Mouse (Mus musculus): ENCODE measurements around the gene Mgp. TPM values are rescaled to one million over a fixed set of nuclear protein-coding genes. Genes with fewer than 3 reads are reported as not detected.

Mgp gene
- total RNA-seq (2021): 10 to 100 TPM; 23.7 to 31.2 TPM

DNA sequence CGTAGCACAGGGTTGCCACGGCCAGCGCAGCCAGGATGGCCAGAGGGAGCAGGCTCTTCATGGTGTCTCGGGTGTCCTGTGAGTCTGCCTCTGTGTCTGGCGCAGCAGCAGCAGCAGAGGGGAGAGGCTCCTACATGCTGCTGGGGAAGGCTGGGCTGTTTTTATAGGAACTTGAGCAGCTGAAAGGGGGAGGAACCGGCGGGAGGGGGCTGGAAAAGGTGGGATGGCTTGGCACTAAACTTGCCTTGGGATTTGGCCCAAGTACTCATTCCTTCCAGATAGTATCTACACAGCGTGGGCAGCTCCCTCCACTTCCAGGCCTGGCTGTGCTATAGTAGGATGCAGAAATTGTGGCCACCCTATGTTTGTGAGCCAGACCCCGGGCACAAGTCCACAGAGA is at the start of gene Mgp:
Mgp (minus strand) TSS at position 154 of the 400 bp plus-strand sequence.
- DNase-seq (ENCODE audit: extremely low spot score in 1 of 2, low spot score in 2 of 2): peak in 1 of 2 experiments; percentile 43
- intact Hi-C loops (cut with DNase I): no loop called here

DNA sequence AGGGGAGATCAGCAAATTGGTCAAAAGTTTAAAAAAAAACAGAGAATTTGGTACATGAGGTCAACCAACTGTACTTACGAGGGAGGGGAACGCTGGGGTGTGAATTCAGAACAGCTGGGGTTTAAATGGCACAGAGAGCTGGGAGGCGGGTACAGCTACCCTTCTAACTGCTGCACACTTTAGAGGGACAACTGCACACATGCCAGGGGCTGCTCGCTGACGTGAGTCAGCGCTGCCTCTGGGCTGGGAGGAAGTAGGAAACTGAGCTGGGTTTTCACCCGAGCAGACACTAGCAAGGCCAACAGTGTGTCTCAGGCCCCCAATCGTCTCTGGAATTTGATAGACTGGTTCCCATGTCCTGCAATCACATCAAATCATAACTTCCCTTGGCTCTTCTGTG is 49.4 kb upstream of the Mgp start:
- intact Hi-C loops (cut with DNase I): no loop called here
- DNase-seq (ENCODE audit: extremely low spot score in 1 of 2, low spot score in 2 of 2): no peak

DNA sequence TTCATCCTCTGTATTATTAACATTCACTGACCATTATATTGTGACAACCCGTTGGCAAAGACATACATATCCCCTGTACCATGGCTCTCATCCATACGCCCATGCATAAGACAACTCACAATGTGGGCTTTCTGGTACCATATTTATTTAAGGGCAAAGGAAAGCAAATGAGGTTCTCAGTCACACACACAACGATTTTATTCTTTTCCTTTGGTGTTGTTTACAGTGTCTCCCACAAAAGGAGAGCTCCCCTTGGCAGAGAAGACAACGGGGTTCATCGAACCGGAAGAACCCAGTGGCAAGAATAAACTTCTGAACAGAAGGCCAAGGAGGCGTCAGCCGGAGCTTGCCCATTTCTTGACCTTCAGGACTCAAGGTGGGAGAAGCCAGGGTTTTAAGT is 47.9 kb upstream of the Mgp start, which contains the start of gene Pde6h:
Pde6h (plus strand) TSS at position 301 of the 400 bp plus-strand sequence.
- DNase-seq (ENCODE audit: extremely low spot score in 1 of 2, low spot score in 2 of 2): no peak
- intact Hi-C loops (cut with DNase I): loop anchor here (5.0 kb wide), 1 partner anchor 39 kb away; no protein-coding TSS in a partner anchor

DNA sequence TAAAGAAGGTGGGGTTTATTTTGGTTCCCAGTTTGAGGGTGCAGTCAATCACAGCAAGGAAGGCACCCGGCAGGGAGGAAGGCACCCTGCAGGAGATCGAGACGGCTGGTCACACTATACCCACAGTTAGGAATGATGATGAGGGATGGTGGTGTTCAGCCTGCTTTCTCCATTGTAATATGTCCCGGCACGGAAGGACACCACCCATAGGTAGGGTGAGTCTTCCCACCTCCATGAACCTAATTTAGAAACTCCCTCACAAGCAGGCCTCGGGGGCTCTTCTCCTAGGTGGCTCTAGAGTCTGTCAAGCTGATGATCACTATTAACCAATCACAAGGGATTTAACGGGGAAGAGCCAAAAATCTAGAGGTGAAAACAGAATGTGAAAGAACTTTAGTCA is 47.2 kb upstream of the Mgp start:
- DNase-seq (ENCODE audit: extremely low spot score in 1 of 2, low spot score in 2 of 2): no peak
- intact Hi-C loops (cut with DNase I): loop anchor here (5.0 kb wide), 1 partner anchor 39 kb away; no protein-coding TSS in a partner anchor

DNA sequence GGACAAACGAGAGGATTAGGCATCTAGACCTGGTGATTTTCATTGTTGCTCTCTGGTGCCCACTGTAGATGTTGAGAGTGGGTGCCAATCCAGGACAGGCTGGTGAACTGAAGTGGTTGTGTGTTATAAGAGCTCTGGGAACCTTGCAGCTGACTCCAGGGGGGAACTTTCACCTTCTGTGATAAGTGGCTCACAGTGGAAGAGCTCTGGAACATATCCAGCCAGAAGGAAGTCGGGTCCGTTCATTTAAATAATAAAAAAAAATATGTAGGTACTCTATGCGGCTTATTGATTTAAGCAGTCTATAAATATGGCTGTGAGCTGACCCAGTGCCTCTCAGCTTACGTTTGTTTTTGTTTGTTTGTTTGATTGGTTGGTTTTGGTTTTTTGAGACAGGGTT is 46.5 kb upstream of the Mgp start, which contains the start of gene Erp27:
Erp27 (minus strand) TSS at position 101 of the 400 bp plus-strand sequence.
- no peak for DNase-seq (ENCODE audit: extremely low spot score in 1 of 2, low spot score in 2 of 2)
- intact Hi-C loops (cut with DNase I): loop anchor here (5.0 kb wide), 1 partner anchor 40 kb away; no protein-coding TSS in a partner anchor

DNA sequence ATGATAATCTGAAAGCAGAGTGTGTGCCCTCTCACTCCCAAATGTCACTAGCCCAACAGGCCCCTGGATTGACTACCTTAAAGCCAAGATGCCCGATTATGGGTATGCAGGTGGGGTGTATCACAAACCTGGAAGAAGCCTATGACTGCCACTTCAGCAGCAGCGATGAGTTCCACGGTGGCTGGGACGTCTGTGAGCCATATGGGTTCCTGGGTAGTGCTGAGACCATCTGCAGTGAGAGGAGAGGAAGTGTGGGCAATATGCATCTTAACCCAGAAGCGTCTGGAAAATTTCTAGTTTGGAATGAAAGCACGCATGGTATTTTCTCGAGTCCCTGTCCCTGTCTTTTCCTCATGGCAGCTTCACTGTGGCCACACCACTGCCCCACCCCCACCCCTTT is 46.0 kb upstream of the Mgp start:
- no peak for DNase-seq (ENCODE audit: extremely low spot score in 1 of 2, low spot score in 2 of 2)
- intact Hi-C loops (cut with DNase I): loop anchor here (2.0 to 5.0 kb wide), 2 partner anchors 41 to 59 kb away; no protein-coding TSS in a partner anchor

DNA sequence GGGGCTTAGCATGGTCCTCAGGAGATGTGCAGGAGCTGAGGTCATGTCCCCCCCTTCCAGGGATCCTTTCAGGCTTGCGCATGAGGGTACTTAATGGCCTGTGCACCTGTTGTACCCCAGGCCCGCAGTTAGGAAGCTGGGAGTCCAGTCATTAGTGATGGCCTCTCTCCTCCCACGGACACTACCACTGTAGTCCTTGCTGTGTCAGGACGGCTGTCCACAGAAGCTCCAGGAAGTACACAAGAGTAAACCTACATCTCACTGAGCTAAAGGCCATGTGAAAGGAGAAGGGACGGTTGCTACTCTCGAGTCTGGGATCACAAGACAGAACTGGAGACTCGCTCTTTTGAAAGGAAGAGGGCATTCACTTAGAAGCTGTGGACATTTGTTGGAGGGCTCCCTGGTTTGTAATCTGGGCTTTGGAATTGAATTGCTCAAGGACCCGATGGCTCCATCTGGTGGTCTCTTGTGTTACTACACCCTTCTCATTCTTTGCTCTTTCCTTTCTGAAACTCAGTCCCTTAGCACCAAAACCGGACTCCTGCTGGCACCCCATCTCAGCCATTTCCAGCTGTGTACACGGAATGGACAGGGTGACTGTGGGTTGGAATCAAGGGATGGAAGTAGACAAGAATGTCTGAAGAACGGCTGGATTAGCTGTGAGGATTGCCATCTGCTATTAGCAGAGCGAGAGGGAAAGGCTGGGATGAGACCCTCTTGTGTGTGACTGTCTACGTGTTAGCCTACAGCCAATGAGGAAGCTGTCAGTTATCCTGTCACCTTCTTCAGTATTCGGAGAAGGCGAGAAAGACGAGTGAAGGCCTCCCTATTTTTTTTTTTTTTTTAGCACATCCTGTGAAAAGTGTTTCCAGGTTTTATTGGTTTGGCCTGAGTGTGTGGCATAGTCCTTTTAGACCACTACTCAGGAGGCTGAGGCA is 45.0 kb upstream of the Mgp start:
- DNase-seq (ENCODE audit: extremely low spot score in 1 of 2, low spot score in 2 of 2): peak; percentile 71 to 77
- intact Hi-C loops (cut with DNase I): loop anchor here (2.0 to 5.0 kb wide), 2 partner anchors 42 to 58 kb away; no protein-coding TSS in a partner anchor

DNA sequence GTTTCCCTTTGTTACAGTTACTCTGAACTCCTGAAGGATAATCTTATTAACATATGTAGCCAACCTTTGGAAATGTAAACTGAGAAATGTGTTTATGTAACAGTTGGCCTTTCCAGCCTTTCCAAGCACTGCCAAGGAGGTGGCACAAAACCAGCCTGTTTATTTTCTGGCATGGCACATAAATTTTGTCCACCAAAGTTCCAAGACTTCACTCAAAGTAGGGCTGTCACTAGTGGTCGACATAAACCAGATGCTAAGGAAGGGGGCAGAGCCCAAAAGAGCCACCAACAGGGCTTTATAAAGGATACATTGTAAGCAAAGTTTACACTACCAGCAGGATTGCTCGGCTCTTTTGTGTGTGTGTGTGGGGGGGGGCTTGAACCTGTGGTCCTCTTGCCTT is 42.3 kb upstream of the Mgp start:
- intact Hi-C loops (cut with DNase I): no loop called here
- no peak for DNase-seq (ENCODE audit: extremely low spot score in 1 of 2, low spot score in 2 of 2)

DNA sequence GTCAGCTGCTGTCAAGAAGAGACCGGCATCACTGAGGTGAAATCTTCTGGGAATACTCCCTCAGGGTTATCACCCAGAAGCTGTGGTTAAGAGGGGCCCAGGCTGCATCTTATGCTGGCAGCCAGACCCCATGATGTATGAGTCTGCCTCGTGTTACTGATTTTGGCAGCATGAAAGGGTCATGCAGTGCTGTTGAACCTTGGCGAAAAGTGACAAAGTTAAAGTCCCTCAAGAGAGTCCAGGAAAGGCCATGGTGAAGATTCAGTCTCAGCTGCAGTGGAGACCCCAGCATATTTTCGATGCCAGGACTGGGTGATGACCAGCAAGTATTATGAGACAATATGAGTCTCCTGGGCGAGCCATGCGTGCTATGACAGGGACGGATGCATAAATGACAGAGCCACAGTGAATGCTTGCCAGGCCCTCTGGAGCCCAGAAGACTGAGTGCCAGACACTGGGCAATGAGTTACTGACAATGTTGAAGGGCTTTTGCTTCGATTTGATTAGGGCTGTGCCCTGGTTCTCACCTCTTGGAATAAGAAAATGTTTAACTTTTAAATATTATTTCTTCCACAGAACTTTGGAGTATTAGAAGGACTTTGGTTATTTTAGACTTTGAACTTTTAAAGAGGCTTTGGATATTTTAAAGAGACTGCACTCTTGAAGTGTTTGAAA is 40.2 kb upstream of the Mgp start:
- intact Hi-C loops (cut with DNase I): no loop called here
- no peak for DNase-seq (ENCODE audit: extremely low spot score in 1 of 2, low spot score in 2 of 2)

DNA sequence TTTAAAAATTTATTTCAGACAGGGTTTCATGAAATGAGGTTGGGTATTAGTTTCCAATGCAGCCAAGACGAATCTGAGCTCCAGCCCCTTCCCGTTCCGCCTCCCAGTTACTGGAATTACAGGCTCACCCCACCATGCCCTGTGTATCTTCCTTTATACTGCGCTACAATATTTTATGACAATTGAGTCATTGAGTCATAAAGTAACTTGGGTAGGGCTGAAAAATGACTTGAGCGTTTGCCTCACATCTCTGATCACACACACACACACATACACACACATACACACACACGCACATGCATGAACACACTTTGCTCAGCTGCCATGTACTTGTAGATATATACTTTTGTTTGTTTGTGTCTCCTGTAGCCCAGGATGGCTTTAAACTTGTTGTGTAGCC is 38.6 kb upstream of the Mgp start:
- intact Hi-C loops (cut with DNase I): no loop called here
- no peak for DNase-seq (ENCODE audit: extremely low spot score in 1 of 2, low spot score in 2 of 2)

DNA sequence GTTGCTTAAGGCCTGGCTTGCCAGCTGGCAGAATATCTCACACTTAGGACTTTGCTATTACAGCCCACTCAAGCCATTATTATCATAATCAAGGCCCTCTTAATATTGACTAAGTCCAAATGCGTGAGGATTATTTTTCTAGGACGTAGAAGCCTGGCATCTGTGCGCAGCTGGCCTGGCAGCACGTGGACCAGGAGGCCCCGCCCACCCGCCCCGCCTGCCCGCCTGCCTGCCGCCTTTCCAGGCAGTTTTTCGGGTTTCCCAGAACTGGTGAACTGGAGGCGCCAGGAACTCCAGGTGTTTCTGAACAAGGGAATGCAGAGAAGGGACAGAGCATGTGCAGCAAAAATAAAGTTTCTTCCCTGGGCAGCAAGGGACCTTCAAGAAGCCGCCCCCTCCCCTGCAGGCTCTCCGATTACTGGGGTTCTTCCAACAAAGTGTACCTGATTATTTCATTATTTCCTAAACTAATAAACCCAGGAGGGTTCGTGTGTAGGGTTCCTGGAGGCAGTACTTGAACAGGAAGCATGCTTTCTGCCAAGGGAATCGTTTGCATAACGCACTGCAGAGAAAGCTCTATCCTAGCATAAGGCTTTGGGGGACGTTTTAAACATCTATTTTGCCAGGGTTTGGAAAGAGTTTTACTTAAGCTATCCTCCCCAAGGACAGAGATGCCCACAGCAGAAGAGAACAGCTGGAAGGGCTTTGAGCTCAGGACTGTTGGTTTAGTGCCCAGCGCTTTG is 37.9 kb upstream of the Mgp start:
- DNase-seq (ENCODE audit: extremely low spot score in 1 of 2, low spot score in 2 of 2): no peak
- intact Hi-C loops (cut with DNase I): no loop called here

DNA sequence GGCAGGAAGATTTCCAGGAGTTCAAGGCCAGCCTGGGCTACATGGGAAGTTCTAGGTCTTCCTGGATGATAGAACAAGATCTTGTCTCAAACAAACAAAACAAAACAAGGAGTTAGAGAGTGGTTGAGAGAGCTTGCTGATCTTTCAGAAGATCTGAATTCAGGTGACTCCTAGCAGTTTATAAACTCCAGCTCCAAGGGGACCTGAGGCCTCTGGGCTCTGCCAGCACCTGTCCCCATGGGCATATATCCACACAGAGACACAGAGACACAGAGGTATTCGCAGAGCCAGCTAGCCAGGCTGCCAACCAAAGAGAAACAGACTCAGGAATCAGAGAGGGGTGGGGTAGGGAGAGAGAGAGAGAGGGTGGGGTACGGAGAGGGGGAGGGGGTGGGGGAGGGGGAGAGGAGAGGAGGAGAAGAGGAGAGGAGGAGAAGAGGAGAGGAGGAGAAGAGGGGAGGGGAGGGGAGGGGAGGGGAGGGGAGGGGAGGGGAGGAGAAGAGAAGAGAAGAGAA is 37.2 kb upstream of the Mgp start:
- intact Hi-C loops (cut with DNase I): no loop called here
- no peak for DNase-seq (ENCODE audit: extremely low spot score in 1 of 2, low spot score in 2 of 2)

DNA sequence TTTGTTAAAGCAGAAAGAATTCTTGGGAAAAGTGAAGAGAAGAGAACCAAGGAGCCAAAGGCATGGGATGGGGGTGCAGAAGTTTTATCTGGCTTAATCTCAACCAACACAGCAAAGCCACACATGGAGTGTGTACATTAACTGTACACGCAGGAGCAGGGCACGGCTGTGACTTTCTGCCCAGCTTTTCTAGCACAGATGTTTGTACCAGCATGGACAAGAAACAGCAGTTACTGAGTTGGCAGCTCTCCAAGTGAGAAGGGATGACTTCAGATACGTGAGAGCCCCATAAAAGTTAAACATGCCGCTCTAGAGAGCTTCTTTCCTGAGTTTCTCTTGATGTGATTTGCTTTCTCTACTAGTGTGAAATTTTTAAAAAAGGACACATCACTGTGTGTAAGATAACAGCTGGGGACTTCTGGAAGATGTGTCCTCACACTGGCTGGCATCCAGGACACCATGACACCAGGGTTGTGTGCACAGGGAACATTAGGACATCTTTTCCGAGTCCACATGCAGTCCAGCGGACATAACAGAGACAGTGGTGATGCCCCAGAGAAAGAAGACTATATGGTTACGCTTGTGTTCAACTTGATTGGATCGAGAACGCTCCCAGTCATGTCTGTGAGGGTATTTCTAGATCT is 34.7 kb upstream of the Mgp start:
- DNase-seq (ENCODE audit: extremely low spot score in 1 of 2, low spot score in 2 of 2): peak in 1 of 2 experiments; percentile 27
- intact Hi-C loops (cut with DNase I): no loop called here

DNA sequence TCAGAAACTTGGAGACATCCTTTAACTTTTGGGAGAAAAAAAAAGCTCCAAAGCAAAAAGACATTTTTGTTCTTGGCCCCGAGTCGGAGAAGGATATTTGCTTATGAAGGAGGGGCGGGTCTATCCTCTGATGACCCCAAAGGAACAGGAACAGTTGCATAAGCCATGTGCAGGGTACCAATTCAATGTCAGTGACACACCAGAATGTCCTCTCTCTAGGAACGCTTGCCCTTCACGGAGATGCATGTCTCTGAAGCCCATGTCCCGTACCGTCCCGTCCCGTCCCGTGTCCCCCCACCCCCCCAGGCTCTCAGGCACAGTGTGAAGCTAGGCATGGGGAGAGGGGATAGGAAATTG is 31.3 kb upstream of the Mgp start:
- no peak for DNase-seq (ENCODE audit: extremely low spot score in 1 of 2, low spot score in 2 of 2)
- intact Hi-C loops (cut with DNase I): no loop called here

DNA sequence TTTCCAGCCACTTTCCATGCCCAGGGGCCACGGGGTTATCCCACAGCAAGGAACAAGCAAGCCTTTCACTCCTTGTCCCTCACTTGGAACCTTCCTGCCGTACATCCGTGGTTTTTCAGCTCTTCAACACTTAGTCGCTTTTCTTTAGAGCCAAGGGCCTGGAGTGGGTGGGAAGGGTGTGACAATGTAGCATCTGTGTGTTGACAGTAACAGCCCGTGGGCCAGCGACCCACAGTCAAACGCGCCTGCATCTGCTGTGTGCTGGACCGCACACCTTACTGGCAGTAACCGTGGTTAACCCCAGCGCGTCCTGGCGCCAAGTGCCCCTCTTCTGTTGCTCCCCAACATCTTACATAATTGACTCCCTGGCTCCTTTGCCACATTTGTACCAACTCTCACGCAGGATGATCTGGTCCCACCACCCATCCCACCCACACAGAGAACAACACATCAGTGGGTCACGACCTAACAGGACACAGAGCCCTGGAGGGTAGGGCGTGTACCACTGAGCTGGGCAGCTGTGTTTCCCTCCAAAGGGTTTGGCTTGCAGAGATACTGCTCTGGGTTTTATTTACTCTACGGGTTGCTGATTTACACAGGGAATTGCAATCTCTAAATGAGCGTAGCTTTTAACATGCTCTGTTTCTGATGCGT is 30.8 kb upstream of the Mgp start:
- DNase-seq (ENCODE audit: extremely low spot score in 1 of 2, low spot score in 2 of 2): no peak
- intact Hi-C loops (cut with DNase I): no loop called here

DNA sequence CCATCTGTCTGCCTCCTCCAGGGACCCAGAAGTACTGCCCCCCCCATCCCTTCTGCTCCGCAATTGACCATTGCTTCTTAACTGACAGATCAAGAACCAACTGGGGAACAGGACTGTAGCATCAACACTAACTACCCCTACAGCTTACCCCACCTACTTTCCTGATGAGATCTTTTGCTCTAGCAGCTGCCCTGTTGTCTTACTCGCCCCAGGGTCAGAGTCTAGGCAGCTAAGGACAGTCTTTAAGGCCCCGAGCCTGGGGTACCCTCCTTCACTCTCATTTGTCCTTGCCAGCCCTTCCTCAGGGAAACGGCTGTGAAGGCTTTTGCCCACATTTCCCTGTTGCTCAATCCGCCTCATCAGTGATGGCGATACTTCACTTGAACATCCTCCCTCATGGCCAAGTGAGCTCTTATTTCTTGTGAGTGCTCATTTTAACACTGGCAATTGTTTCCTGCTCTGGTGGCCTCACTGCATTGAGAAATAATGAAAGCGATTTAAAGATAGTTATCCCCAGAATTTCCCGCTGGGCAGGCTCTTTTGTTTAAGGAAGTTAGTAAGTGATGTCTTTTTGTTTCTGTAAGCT is 28.4 kb upstream of the Mgp start:
- intact Hi-C loops (cut with DNase I): no loop called here
- DNase-seq (ENCODE audit: extremely low spot score in 1 of 2, low spot score in 2 of 2): no peak

DNA sequence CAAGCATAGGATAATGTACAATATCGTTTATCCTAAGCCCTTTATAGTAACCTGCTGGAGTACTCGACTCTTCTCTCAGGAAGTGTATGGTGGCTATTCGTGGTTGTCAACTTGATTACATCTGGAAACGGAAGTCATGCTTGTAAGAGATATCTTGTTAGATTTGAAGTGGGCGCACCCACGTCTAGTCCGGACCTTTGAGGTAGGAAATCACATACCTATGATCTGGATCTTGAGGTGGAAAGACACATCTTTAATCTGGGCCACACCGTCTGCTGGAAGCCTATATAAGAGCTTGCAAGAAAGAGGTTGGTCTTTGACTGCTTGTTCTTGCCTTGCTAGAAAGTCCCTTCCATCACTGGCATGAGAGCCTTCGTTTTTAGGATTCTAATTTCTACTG is 26.9 kb upstream of the Mgp start:
- intact Hi-C loops (cut with DNase I): no loop called here

DNA sequence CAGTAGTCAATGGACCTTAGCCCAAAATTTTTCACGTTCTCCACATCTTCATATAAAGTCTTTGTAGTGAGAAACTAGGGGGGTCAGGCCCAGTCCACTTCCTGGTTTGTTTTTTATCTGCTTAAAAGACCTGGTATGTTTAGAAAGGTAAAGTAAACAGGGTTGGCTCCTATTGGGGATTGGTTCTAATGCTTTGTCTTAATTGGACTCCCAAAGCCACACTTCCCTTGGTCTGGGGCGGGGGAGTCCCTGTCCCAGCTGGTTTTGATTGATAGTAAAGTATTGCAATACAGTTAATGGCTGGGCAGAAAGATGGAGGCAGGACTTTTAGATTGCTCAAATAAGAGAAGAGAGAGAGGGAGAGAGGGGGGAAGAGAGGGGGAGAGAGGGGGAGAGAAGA is 25.4 kb upstream of the Mgp start:
- intact Hi-C loops (cut with DNase I): no loop called here
- no peak for DNase-seq (ENCODE audit: extremely low spot score in 1 of 2, low spot score in 2 of 2)

More for the DNA sequence above, 26.9 kb upstream of the Mgp start:
- DNase-seq (ENCODE audit: extremely low spot score in 1 of 2, low spot score in 2 of 2): no peak

Measured in left cerebral cortex, postnatal 10 days (tissue).